Mouse (Mus musculus) intestine, embryonic 15.5 days (tissue): ENCODE data around the gene Lsmem1. TPM values are rescaled to one million over a fixed set of nuclear protein-coding genes. Genes with fewer than 3 reads are reported as not detected.

Source experiments
- ATAC-seq: fragments of 200-750 bp; cut with Nextera tagmentation; 2 replicates; pipeline ENCODE4 v1.8.0; 2017; ENCODE audit warnings: moderate TSS enrichment, moderate library complexity
- H3K27ac ChIP-seq: fragments of 300-500 bp; sonication (generic); 2 replicates; pipeline ENCODE4 v1.5.1; 2015; ENCODE audit warnings: mild to moderate bottlenecking, inconsistent platforms
- H3K27me3 ChIP-seq: fragments of 300-500 bp; sonication (generic); replicated peaks from 2 replicates; pipeline ENCODE4 v1.6.1; 2015; ENCODE audit warnings: inconsistent platforms
- H3K36me3 ChIP-seq: fragments of 300-500 bp; sonication (generic); 2 replicates; pipeline ENCODE4 v1.6.1; 2015; ENCODE audit warnings: inconsistent platforms
- H3K4me1 ChIP-seq: fragments of 300-500 bp; sonication (generic); replicated peaks from 2 replicates; pipeline ENCODE4 v1.6.1; 2015; ENCODE audit warnings: inconsistent platforms
- H3K4me2 ChIP-seq: fragments of 300-500 bp; sonication (generic); replicated peaks from 2 replicates; pipeline ENCODE4 v1.6.1; 2015; ENCODE audit warnings: mild to moderate bottlenecking, inconsistent platforms
- H3K4me3 ChIP-seq: fragments of 300-500 bp; sonication (generic); replicated peaks from 2 replicates; pipeline ENCODE4 v1.5.1; 2015; ENCODE audit warnings: inconsistent platforms
- H3K9ac ChIP-seq: fragments of 300-500 bp; sonication (generic); 2 replicates; pipeline ENCODE4 v1.6.1; 2015; ENCODE audit warnings: inconsistent platforms
- H3K9me3 ChIP-seq: fragments of 300-500 bp; sonication (generic); 2 replicates; pipeline ENCODE4 v1.6.1; 2016; ENCODE audit warnings: inconsistent platforms
- WGBS: fragments of 180-500 bp; shearing (Covaris S2); methylation state at CpG from one replicate; pipeline ENCODE4 v1.1.7; 2015; 5-methylcytosine and 5-hydroxymethylcytosine counted together
- polyA plus RNA-seq: library from polyadenylated mRNA; unstranded; fragments of >200 nt; fragmentation: Nextera tagmentation; extraction: Ambion mirVana; gene quantifications from 2 replicates; pipeline ENCODE4 v1.2.1, GENCODE M21; 2015

The Lsmem1 gene
- polyA plus RNA-seq, 1 experiment from 2014 or later, result not detected

GRCm38 (mm10) chr12:40164621-40165020 lies 34.7 kb downstream of the Lsmem1 start:
- ATAC-seq, result peak; percentile 57
- Histone ChIP-seq H3K4me3 (no peak overlapping the region), H3K27me3 (no peaks in the 10 kb centered on the region), H3K9ac (no peak overlapping the region), H3K4me2 (no peak overlapping the region), H3K36me3 (no peaks in the 10 kb centered on the region), H3K27ac (no peak overlapping the region), H3K9me3 (no peaks in the 10 kb centered on the region), H3K4me1 (no peaks in the 10 kb centered on the region)
- 7% methylated on average over 2 of the region's 2 CpGs for WGBS

GRCm38 (mm10) chr12:40160777-40161176 lies 38.5 kb downstream of the Lsmem1 start:
- H3K36me3 ChIP-seq, result no peaks in the 10 kb centered on the region
- H3K4me2 ChIP-seq, result no peak overlapping the region
- H3K9ac ChIP-seq, result no peak overlapping the region
- WGBS, result 51% methylated on average over 2 of the region's 2 CpGs
- H3K27ac ChIP-seq, result no peak overlapping the region
- no peaks in the 10 kb centered on the region for H3K4me1 ChIP-seq
- peak; percentile 66 for ATAC-seq
- no peaks in the 10 kb centered on the region for H3K9me3 ChIP-seq
- no peaks in the 10 kb centered on the region for H3K27me3 ChIP-seq
- no peak overlapping the region for H3K4me3 ChIP-seq

GRCm38 (mm10) chr12:40154188-40154587 lies 45.1 kb downstream of the Lsmem1 start:
- Histone ChIP-seq H3K4me1 (no peaks in the 10 kb centered on the region), H3K9ac (no peak overlapping the region), H3K9me3 (no peaks in the 10 kb centered on the region), H3K36me3 (no peaks in the 10 kb centered on the region), H3K4me3 (no peak overlapping the region), H3K27me3 (no peaks in the 10 kb centered on the region), H3K27ac (no peak overlapping the region), H3K4me2 (no peak overlapping the region)
- no peak for ATAC-seq
- WGBS, result 90% methylated on average over 6 of the region's 6 CpGs

- ATAC-seq, result no peak
- Histone ChIP-seq H3K36me3 (no peaks in the 10 kb centered on the region), H3K4me1 (no peaks in the 10 kb centered on the region), H3K27ac (no peak overlapping the region), H3K9me3 (no peaks in the 10 kb centered on the region), H3K4me2 (no peak overlapping the region), H3K9ac (no peak overlapping the region), H3K27me3 (no peaks in the 10 kb centered on the region), H3K4me3 (no peak overlapping the region)
- WGBS, result 79% methylated on average over 8 of the region's 8 CpGs
Observed at GRCm38 (mm10) chr12:40152353-40153069, 46.8 kb downstream of the Lsmem1 start.

- no peaks in the 10 kb centered on the region for H3K4me1 ChIP-seq
- H3K9me3 ChIP-seq, result no peaks in the 10 kb centered on the region
- no peak overlapping the region for H3K4me2 ChIP-seq
- H3K9ac ChIP-seq, result no peak overlapping the region
- peak; percentile 95 for ATAC-seq
- no peaks in the 10 kb centered on the region for H3K36me3 ChIP-seq
- no peak overlapping the region for H3K4me3 ChIP-seq
- no peaks in the 10 kb centered on the region for H3K27me3 ChIP-seq
- WGBS, result 49% methylated on average over 4 of the region's 4 CpGs
- no peak overlapping the region for H3K27ac ChIP-seq
Observed at GRCm38 (mm10) chr12:40147319-40147718, 52.0 kb downstream of the Lsmem1 start.

GRCm38 (mm10) chr12:40146510-40146909 lies 52.8 kb downstream of the Lsmem1 start:
- Histone ChIP-seq H3K4me3 (no peak overlapping the region), H3K4me1 (no peaks in the 10 kb centered on the region), H3K27me3 (no peaks in the 10 kb centered on the region), H3K36me3 (no peaks in the 10 kb centered on the region), H3K27ac (no peak overlapping the region), H3K4me2 (no peak overlapping the region), H3K9me3 (no peaks in the 10 kb centered on the region), H3K9ac (no peak overlapping the region)
- ATAC-seq, result peak; percentile 66
- WGBS, result 55% methylated on average over 5 of the region's 5 CpGs

- Histone ChIP-seq H3K27ac (no peak overlapping the region), H3K4me3 (no peak overlapping the region), H3K9me3 (no peaks in the 10 kb centered on the region), H3K9ac (no peak overlapping the region), H3K4me1 (no peaks in the 10 kb centered on the region), H3K27me3 (no peaks in the 10 kb centered on the region), H3K36me3 (no peaks in the 10 kb centered on the region), H3K4me2 (no peak overlapping the region)
- 63% methylated on average over 5 of the region's 5 CpGs for WGBS
- ATAC-seq, result no peak
Observed at GRCm38 (mm10) chr12:40140706-40141105, 58.6 kb downstream of the Lsmem1 start.

GRCm38 (mm10) chr12:40139484-40140245 lies 59.6 kb downstream of the Lsmem1 start:
- Histone ChIP-seq H3K9me3 (no peaks in the 10 kb centered on the region), H3K36me3 (no peaks in the 10 kb centered on the region), H3K4me1 (no peaks in the 10 kb centered on the region), H3K27me3 (no peaks in the 10 kb centered on the region), H3K4me3 (no peak overlapping the region), H3K27ac (peak overlapping the region; percentile 13; the same call in 1 of the 2 replicates), H3K9ac (no peak overlapping the region), H3K4me2 (no peak overlapping the region)
- ATAC-seq, result peak; percentile 90
- 64% methylated on average over 8 of the region's 8 CpGs for WGBS

GRCm38 (mm10) chr12:40134529-40134928 lies 64.8 kb downstream of the Lsmem1 start:
- H3K36me3 ChIP-seq, result no peaks in the 10 kb centered on the region
- no peak overlapping the region for H3K27ac ChIP-seq
- H3K9me3 ChIP-seq, result no peaks in the 10 kb centered on the region
- peak overlapping the region; percentile 81 for H3K4me2 ChIP-seq
- H3K9ac ChIP-seq, result no peak overlapping the region
- WGBS, result 53% methylated on average over 11 of the region's 11 CpGs
- no peaks in the 10 kb centered on the region for H3K4me1 ChIP-seq
- H3K4me3 ChIP-seq, result no peak overlapping the region
- ATAC-seq, result peak; percentile 13; the same call in 1 of the 2 replicates
- no peaks in the 10 kb centered on the region for H3K27me3 ChIP-seq

- H3K9ac ChIP-seq, result peak within 1 kb of the TSS; percentile 33
- peak; percentile 81 for ATAC-seq
- no peaks in the 10 kb centered on the region for H3K4me1 ChIP-seq
- H3K9me3 ChIP-seq, result no peaks in the 10 kb centered on the region
- no peaks in the 10 kb centered on the region for H3K36me3 ChIP-seq
- H3K27me3 ChIP-seq, result no peaks in the 10 kb centered on the region
- peak within 1 kb of the TSS; percentile 81 for H3K4me2 ChIP-seq
- no peak within 1 kb of the TSS for H3K27ac ChIP-seq
- H3K4me3 ChIP-seq, result peak within 1 kb of the TSS; percentile 44
- WGBS, result under 1% methylated on average over 39 of the region's 39 CpGs
Observed at GRCm38 (mm10) chr12:40133573-40134271, 65.6 kb downstream of the Lsmem1 start, which contains the start of gene Scin. Scin (minus strand) TSS chr12:40134228.

- Histone ChIP-seq H3K9me3 (no peaks in the 10 kb centered on the region), H3K36me3 (no peaks in the 10 kb centered on the region), H3K4me2 (peak overlapping the region; percentile 81), H3K4me1 (no peaks in the 10 kb centered on the region), H3K27me3 (no peaks in the 10 kb centered on the region), H3K27ac (no peak overlapping the region), H3K9ac (no peak overlapping the region), H3K4me3 (peak overlapping the region; percentile 44)
- 0 out of 2 replicates have a peak, but pooled peaks have one; percentile 3 for ATAC-seq
- 13% methylated on average over 10 of the region's 10 CpGs for WGBS
Observed at GRCm38 (mm10) chr12:40133194-40133572, 66.1 kb downstream of the Lsmem1 start.
